Mouse (Mus musculus) kidney, embryonic 14.5 days (tissue): ENCODE data around the gene Sdccag8. TPM values are rescaled to one million over a fixed set of nuclear protein-coding genes. Genes with fewer than 3 reads are reported as not detected.

ENCODE experiments used
- ATAC-seq: fragments of 200-750 bp; cut with Nextera tagmentation; 2 replicates; pipeline ENCODE4 v1.8.0; 2017; ENCODE audit warnings: moderate number of reproducible peaks, mild to moderate bottlenecking, moderate TSS enrichment, moderate library complexity; ENCODE audit not compliant: low FRiP score, low TSS enrichment
- H3K27ac ChIP-seq: fragments of 300-500 bp; sonication (generic); 2 replicates; pipeline ENCODE4 v1.5.1; 2014; ENCODE audit warnings: low read depth, mild to moderate bottlenecking, low read length, moderate library complexity, mixed read lengths
- H3K27me3 ChIP-seq: fragments of 300-500 bp; sonication (generic); 2 replicates; pipeline ENCODE4 v1.6.1; 2014; ENCODE audit warnings: mild to moderate bottlenecking, low read length; ENCODE audit not compliant: control insufficient read depth, insufficient read depth
- H3K36me3 ChIP-seq: fragments of 300-500 bp; sonication (generic); 2 replicates; pipeline ENCODE4 v1.6.1; 2014; ENCODE audit warnings: low read length, mixed read lengths; ENCODE audit not compliant: control insufficient read depth, insufficient read depth
- H3K4me1 ChIP-seq: fragments of 300-500 bp; sonication (generic); 2 replicates; pipeline ENCODE4 v1.6.1; 2014; ENCODE audit warnings: low read length, mixed read lengths; ENCODE audit not compliant: control insufficient read depth, insufficient read depth
- H3K4me2 ChIP-seq: fragments of 300-500 bp; sonication (generic); replicated peaks from 2 replicates; pipeline ENCODE4 v1.6.1; 2014; ENCODE audit warnings: low read depth, mild to moderate bottlenecking, low read length
- H3K4me3 ChIP-seq: fragments of 300-500 bp; sonication (generic); 2 replicates; pipeline ENCODE4 v1.5.1; 2014; ENCODE audit warnings: mild to moderate bottlenecking, low read length
- H3K9ac ChIP-seq: fragments of 300-500 bp; sonication (generic); 2 replicates; pipeline ENCODE4 v1.6.1; 2014; ENCODE audit warnings: low read depth, mild to moderate bottlenecking, low read length, moderate library complexity
- H3K9me3 ChIP-seq: fragments of 300-500 bp; sonication (generic); 2 replicates; pipeline ENCODE4 v1.6.1; 2016; ENCODE audit warnings: low read length; ENCODE audit not compliant: control insufficient read depth
- WGBS: fragments of 180-500 bp; shearing (Covaris S2); extraction: QIAGEN DNeasy Blood & Tissue Kit; methylation state at CpG from one replicate; pipeline ENCODE4 v1.1.7; 2014; 5-methylcytosine and 5-hydroxymethylcytosine counted together
- polyA plus RNA-seq: library from polyadenylated mRNA; unstranded; fragments of >200 nt; fragmentation: Nextera tagmentation; extraction: Ambion mirVana; gene quantifications from 2 replicates; pipeline ENCODE4 v1.2.1, GENCODE M21; 2014

Sdccag8 gene
- polyA plus RNA-seq, 1 experiment from 2014 or later: 17.0 TPM

DNA sequence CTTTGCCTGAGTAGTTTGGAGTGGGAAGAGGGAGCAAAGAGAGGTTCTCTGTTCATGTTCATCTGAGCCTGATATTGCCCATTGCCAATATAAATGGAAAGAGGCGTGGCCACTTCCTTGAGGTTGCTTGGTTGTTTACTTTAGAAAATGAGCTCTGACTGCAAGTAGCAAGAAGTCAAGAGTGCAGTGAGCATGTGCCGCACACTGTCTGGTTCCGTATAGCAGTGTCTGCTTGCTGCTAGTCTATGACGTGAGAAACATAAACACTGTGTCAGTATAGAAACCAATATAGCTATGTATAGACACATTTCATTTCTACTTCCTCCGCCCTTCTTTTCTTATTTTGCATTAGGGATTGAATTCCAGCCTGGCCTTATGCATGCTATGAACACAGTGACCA, 111.5 kb downstream of the Sdccag8 start:
- no peak overlapping the region for H3K9ac ChIP-seq
- no peak overlapping the region for H3K27ac ChIP-seq
- no peaks in the 10 kb centered on the region for H3K27me3 ChIP-seq
- 71% methylated on average over 5 of the region's 5 CpGs for WGBS
- no peaks in the 10 kb centered on the region for H3K4me1 ChIP-seq
- H3K9me3 ChIP-seq: no peaks in the 10 kb centered on the region
- no peak for ATAC-seq
- no peak overlapping the region for H3K4me3 ChIP-seq
- H3K4me2 ChIP-seq: no peak overlapping the region
- no peaks in the 10 kb centered on the region for H3K36me3 ChIP-seq

GRCm38 (mm10) chr1:176927312-176927711, 112.9 kb downstream of the Sdccag8 start:
- no peaks in the 10 kb centered on the region for H3K36me3 ChIP-seq
- H3K9ac ChIP-seq: no peak overlapping the region
- no peaks in the 10 kb centered on the region for H3K9me3 ChIP-seq
- no peak overlapping the region for H3K4me3 ChIP-seq
- ATAC-seq: no peak
- H3K4me2 ChIP-seq: no peak overlapping the region
- H3K27me3 ChIP-seq: no peaks in the 10 kb centered on the region
- no peaks in the 10 kb centered on the region for H3K4me1 ChIP-seq
- no peak overlapping the region for H3K27ac ChIP-seq
- WGBS: 88% methylated on average over 9 of the region's 9 CpGs

- Histone ChIP-seq H3K27me3 (no peaks in the 10 kb centered on the region), H3K36me3 (no peaks in the 10 kb centered on the region), H3K27ac (no peak overlapping the region), H3K9me3 (no peaks in the 10 kb centered on the region), H3K4me3 (no peak overlapping the region), H3K4me2 (no peak overlapping the region), H3K9ac (no peak overlapping the region), H3K4me1 (no peaks in the 10 kb centered on the region)
- WGBS: 93% methylated on average over 8 of the region's 8 CpGs
- no peak for ATAC-seq
Observed at GRCm38 (mm10) chr1:176929710-176930109, 115.2 kb downstream of the Sdccag8 start.

- no peaks in the 10 kb centered on the region for H3K36me3 ChIP-seq
- no peak for ATAC-seq
- H3K4me1 ChIP-seq: no peaks in the 10 kb centered on the region
- 87% methylated on average over 2 of the region's 2 CpGs for WGBS
- H3K4me3 ChIP-seq: no peak overlapping the region
- H3K9me3 ChIP-seq: no peaks in the 10 kb centered on the region
- no peak overlapping the region for H3K27ac ChIP-seq
- H3K27me3 ChIP-seq: no peaks in the 10 kb centered on the region
- H3K9ac ChIP-seq: no peak overlapping the region
- no peak overlapping the region for H3K4me2 ChIP-seq
Observed at GRCm38 (mm10) chr1:176930574-176930973, 116.1 kb downstream of the Sdccag8 start.

- Histone ChIP-seq H3K27ac (no peak overlapping the region), H3K4me1 (no peaks in the 10 kb centered on the region), H3K36me3 (no peaks in the 10 kb centered on the region), H3K27me3 (no peaks in the 10 kb centered on the region), H3K4me2 (no peak overlapping the region), H3K4me3 (no peak overlapping the region), H3K9me3 (no peaks in the 10 kb centered on the region), H3K9ac (no peak overlapping the region)
- 89% methylated on average over 4 of the region's 4 CpGs for WGBS
- no peak for ATAC-seq
Observed at GRCm38 (mm10) chr1:176930981-176931500, 116.6 kb downstream of the Sdccag8 start.

DNA sequence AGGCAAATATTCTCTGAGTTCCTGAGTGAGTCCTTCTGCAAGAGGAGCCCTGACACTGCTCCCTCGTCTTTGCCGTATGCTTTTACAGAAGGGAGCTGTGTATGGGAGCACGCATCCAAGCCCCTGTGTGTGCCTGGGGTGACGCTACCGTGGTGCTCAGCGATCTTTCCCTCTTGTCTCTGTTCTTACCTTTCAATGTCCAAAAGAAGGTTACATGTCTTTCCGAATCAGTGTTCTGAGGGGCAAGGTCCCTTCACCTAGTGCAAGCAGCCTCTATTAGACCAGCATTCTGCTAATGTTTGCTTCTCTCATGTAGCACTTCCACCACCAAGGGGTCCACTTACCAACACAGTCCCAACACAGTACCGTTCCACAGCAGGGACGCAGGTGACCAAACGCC, 117.1 kb downstream of the Sdccag8 start:
- Histone ChIP-seq H3K27me3 (no peaks in the 10 kb centered on the region), H3K36me3 (no peaks in the 10 kb centered on the region), H3K27ac (no peak overlapping the region), H3K4me3 (no peak overlapping the region), H3K4me2 (no peak overlapping the region), H3K4me1 (no peaks in the 10 kb centered on the region), H3K9ac (no peak overlapping the region), H3K9me3 (no peaks in the 10 kb centered on the region)
- WGBS: 86% methylated on average over 10 of the region's 10 CpGs
- no peak for ATAC-seq

DNA sequence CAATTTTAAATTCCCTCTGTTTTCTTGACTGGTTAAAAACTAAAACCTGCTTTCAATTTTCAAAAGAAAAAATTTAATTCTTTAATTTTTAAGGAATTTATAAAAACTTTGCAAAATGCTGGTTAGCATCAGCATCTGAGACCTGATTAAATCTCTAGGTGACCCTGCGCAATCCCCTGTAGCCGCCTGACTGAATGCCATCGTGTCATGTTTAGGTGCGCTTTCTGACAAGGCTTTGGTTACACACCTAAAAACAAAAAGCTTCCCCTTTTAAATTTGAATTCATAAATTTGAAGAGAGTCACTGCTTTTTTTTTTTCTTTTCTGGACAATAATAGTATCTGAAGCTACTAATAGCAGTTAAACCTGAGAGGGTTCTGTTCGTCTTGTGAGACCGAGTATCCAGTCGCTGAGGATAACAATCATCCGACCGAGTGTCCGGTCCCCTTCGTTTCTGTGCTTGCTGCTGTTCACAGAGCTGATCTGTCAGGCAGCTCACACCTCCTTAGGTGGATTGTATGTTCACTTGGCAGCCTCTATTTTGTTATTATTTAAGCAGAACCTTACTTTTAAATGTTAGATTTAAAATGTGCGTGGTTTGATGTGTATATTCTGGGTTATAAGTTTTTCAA, 118.0 kb downstream of the Sdccag8 start:
- H3K4me3 ChIP-seq: no peak overlapping the region
- H3K4me2 ChIP-seq: no peak overlapping the region
- H3K4me1 ChIP-seq: no peaks in the 10 kb centered on the region
- WGBS: 87% methylated on average over 12 of the region's 12 CpGs
- no peak for ATAC-seq
- H3K27ac ChIP-seq: no peak overlapping the region
- H3K9ac ChIP-seq: no peak overlapping the region
- H3K36me3 ChIP-seq: no peaks in the 10 kb centered on the region
- H3K27me3 ChIP-seq: no peaks in the 10 kb centered on the region
- no peaks in the 10 kb centered on the region for H3K9me3 ChIP-seq

- no peak for ATAC-seq
- Histone ChIP-seq H3K4me3 (no peak overlapping the region), H3K9me3 (no peaks in the 10 kb centered on the region), H3K4me1 (no peaks in the 10 kb centered on the region), H3K4me2 (no peak overlapping the region), H3K27me3 (no peaks in the 10 kb centered on the region), H3K9ac (no peak overlapping the region), H3K27ac (no peak overlapping the region), H3K36me3 (no peaks in the 10 kb centered on the region)
- 73% methylated on average over 7 of the region's 7 CpGs for WGBS
Observed at GRCm38 (mm10) chr1:176933319-176933718, 118.9 kb downstream of the Sdccag8 start.

DNA sequence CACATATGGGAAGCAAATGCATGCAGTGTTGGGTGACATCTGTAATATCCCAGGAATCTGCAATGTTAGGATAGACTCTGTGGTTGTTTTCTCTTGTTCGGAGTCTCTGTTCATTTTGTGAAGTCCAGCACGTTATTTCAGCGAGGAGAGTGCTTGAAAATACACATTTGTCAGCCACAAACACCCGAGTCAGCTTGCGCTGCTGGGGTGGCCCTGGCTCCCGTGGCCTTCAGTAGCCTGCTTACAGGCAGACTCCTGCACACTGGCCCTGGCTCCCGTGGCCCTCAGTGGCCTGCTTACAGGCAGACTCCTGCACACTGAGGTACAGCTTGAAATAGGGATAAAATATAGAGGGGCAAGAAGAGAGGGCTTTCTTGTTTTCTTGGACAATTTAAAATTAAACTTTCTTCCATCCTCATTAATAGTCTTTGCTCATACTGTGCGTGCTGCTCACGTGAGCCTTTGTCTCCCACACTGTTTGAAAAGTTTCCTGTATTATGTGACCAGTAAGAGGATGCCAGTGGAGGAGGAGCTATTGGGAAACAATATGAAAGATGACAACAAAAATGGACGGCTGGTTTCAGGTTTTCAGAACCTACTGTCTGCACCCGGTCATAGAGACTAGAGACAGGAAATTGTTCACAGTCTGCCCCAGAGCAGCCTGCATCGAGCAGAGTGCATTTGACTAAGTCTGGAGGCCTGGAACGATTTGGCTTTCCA, 119.7 kb downstream of the Sdccag8 start:
- Histone ChIP-seq H3K9me3 (no peaks in the 10 kb centered on the region), H3K4me3 (no peak overlapping the region), H3K27me3 (no peaks in the 10 kb centered on the region), H3K27ac (no peak overlapping the region), H3K9ac (no peak overlapping the region), H3K4me1 (no peaks in the 10 kb centered on the region), H3K4me2 (no peak overlapping the region), H3K36me3 (no peaks in the 10 kb centered on the region)
- no peak for ATAC-seq
- 69% methylated on average over 13 of the region's 13 CpGs for WGBS
